Mouse (Mus musculus): ENCODE measurements around the gene Nhlrc2.

Gene Nhlrc2

GRCm38 (mm10) chr19:56565358-56565757, 17.3 kb downstream of the Nhlrc2 start:
- no peak for DNase-seq (ENCODE audit: low spot score)

DNA sequence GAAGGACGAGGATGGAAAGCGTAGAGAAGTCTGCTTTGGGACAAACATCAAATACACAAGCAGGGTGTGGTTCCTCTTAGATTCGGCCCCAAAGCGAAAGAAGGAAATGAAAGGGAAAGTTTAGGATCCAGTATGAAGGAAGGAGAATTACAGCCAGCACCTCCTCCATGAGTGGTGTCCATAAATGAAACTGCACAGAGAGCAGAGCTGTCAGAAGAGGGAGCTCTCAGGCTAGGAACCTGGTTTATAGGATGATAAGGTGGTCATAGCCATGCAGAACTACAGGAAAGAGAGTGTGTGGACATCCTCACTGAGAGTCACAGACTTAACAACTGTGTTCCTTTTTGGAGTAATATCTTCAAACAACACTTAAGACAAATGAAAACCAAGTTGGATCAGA, 18.0 kb downstream of the Nhlrc2 start:
- no peak for DNase-seq (ENCODE audit: low spot score)

DNA sequence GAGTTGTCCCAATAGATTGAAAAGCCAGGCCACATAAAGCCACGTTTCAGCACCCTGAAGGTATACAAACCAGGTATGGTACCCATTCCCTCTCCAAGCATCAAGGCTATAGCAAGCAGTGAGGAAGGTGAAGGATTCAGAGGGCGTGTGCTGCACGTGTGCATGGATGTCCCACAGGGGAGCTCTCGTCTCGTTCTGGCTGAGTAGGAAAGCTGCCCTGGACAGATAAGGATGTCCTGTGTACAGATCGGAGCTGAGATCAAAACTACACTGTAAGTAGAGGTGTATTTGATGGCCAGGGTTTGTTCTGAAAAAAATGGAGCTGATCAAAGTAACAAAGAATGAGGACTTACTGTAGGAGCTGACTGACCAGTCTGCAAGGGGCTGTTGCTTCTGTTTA, 18.9 kb downstream of the Nhlrc2 start:
- no peak for DNase-seq (ENCODE audit: low spot score)

DNA sequence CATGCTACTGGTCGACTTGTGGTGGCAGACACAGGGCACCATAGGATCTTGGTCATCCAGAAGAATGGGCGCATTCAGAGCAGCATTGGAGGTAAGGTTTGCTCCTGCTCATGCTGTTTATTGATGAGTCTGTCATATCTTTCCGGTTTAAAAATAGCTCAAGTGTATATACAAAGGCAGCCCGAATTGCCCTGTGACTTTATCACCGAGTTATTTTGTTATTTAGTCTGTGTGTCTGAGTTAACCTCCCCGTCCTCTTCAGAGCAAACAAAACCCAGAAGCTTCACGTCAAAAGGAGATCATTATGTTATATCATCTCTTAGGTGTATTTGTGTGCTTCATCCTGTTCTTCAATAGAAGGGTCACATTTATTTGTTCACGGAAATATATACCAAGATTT, 22.7 kb downstream of the Nhlrc2 start:
- no peak for DNase-seq (ENCODE audit: low spot score)

- no peak for DNase-seq (ENCODE audit: low spot score)
Measured at GRCm38 (mm10) chr19:56571234-56571633, 23.2 kb downstream of the Nhlrc2 start.

DNA sequence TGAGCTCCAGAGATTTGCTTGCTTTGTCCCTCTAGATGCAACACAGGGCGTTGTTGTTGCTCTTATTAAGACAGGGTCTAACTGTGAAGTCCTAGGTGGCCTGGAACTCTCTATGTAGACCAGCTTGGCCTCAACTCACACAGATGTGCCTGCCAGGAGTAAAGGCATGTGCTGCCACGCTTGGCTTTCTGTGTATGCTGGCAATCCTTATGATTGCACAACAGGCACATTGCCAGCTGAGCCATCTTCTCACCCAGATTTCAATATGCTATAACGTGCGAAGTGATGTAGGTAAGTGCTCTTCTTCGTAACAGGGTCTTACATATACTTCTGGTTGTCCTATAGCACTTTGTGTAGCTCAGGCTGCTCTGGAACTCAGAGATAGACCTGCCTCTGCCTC, 23.9 kb downstream of the Nhlrc2 start:
- no peak for DNase-seq (ENCODE audit: low spot score)

DNA sequence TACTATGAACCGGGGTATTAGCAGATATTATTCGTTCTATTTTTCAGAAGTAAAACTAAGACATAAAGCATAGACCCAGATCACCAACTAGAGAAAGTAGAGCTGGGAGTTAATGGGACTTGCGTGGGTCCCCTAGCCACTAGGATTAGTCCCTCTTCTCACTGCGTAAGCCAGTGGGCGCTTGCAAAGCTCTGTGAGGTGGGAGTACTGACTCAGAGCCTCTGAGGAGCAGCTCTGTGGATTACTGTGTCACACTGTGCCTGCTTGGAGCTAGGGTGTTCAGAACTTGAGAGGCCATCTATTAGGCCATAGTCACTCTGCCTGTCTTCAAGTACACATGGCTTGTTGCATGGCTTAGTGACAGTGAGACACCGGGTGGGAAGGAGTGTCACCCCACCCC, 25.1 kb downstream of the Nhlrc2 start:
- no peak for DNase-seq (ENCODE audit: low spot score)

GRCm38 (mm10) chr19:56577801-56578200, 29.7 kb downstream of the Nhlrc2 start:
- no peak for DNase-seq (ENCODE audit: low spot score)

- no peak for DNase-seq (ENCODE audit: low spot score)
Measured at GRCm38 (mm10) chr19:56581981-56582380, 33.9 kb downstream of the Nhlrc2 start.

GRCm38 (mm10) chr19:56583785-56584184, 35.7 kb downstream of the Nhlrc2 start:
- no peak for DNase-seq (ENCODE audit: low spot score)

GRCm38 (mm10) chr19:56584288-56584687, 36.2 kb downstream of the Nhlrc2 start:
- no peak for DNase-seq (ENCODE audit: low spot score)

- DNase-seq (ENCODE audit: low spot score): no peak
Measured at GRCm38 (mm10) chr19:56586320-56586719, 38.3 kb downstream of the Nhlrc2 start.

- no peak for DNase-seq (ENCODE audit: low spot score)
Measured at GRCm38 (mm10) chr19:56588205-56588626, 40.2 kb downstream of the Nhlrc2 start.

DNA sequence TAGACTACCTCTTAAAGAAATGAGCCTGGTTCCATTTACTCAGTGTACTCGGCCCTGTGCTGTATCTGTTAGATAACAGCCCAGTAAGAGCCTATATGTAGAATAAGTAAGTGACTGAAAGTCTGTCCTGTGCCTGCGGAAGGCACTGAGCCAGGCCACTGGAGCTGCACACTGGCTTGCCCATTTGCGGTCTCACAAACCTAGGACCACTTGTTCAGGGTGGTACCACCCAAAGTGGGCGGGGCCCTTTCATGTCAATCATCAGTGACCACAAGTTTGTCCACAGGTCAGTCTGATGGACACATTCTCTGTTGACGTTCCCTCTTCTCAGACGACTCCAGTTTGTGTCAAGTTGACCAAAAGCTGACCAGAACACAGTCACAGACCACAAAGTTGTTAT, 40.9 kb downstream of the Nhlrc2 start:
- no peak for DNase-seq (ENCODE audit: low spot score)

GRCm38 (mm10) chr19:56589455-56589854, 41.4 kb downstream of the Nhlrc2 start:
- DNase-seq (ENCODE audit: low spot score): no peak

DNA sequence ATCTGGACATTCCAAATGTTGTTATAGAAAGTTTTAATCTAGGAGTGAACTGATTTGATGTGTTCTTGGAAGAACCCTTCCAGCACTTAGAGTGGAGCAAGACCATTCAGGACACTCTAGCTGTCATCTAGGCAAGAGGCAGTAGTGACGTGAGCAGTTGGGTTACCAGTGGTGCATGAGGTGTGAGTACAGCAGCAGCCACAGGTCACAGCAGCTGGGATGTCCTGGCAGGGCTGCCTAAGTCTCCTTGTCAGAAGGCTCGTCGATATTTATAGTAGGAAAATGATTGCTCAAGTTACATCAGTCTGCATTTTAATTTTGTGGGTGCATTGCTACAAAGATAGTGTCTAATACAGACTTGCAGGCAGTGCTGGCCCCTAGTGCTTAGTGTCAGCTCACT, 42.2 kb downstream of the Nhlrc2 start:
- no peak for DNase-seq (ENCODE audit: low spot score)

DNA sequence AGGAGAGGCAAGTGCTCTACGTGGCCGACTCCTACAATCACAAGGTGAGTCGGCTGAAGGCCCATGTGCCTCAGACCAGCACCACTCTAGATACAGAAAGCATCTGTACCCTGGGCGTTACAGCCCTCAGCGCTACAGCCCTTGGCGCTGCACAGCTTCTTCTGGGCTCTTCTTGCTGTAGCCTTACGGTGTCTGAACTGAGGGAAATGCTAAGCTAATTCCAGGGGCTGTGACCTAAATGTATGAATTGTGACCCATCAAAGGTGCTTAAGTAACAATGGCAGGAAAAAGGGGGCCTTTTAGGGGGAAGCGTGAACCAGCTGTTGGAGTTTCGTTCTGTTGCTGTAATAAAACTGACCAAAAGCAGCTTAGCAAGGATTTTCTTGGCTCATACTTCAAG, 44.4 kb downstream of the Nhlrc2 start:
- no peak for DNase-seq (ENCODE audit: low spot score)

GRCm38 (mm10) chr19:56599996-56600395, 51.9 kb downstream of the Nhlrc2 start:
- no peak for DNase-seq (ENCODE audit: low spot score)

DNA sequence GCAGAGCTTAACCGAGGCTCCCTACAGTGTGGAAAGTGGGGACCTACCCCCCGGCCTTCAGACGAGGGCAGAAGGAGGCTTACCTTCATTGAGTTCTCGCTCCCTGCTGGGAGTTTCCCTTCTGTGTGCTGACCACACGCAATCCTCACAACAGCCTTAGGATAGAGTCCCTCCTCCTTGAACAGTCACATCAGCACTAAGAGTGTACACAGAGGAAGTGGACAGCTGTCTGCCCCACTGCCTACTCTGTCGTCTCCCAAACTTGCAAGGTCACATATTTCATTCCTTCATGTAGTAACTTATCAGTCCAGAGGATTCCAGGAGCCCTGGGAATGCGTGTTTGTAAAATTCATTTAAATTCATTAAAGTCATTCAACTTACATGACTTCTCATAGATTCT, 52.7 kb downstream of the Nhlrc2 start:
- DNase-seq (ENCODE audit: low spot score): peak; percentile 49

- DNase-seq (ENCODE audit: low spot score): peak; percentile 87
Measured at GRCm38 (mm10) chr19:56601901-56602347, 53.9 kb downstream of the Nhlrc2 start.

DNA sequence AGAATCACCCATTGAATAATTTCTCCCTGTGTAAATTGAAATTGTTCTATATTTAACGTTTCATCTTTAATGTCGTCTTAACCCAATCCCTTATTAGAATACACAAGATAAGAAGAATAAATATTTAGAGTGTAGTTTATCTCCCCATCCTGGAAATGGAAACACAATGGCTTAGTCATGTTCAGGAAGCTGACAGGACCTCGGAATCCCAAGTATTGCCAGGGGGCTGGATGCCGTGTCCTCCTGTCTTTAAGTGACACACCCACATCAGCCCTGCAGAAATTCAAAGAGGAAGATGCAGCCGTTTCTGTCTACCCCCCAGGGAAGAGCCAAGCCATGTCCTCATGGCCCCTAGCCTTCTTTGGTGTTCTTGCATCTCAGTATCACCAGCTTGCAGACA, 60.9 kb downstream of the Nhlrc2 start:
- no peak for DNase-seq (ENCODE audit: low spot score)

GRCm38 (mm10) chr19:56614131-56614530, 66.1 kb downstream of the Nhlrc2 start:
- DNase-seq (ENCODE audit: low spot score): no peak

DNA sequence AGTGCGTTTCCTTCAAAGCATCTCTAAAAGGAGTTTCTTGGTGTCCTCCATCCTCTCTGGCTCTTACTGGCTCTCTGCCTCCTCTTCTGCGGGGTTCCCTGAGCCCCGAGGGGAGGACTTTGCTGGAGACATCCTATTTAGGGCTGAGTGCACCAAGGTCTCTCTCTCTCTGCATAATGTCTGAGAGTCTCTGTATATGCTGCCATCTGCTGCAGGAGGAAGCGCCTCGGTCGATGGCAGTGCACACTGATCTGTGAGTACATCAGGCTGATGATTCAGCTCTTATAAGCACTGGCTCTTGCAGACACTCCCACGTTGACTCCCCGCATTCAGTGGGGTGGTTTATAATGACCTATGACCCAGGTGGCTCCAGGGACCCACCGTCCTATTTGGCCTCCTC, 70.8 kb downstream of the Nhlrc2 start:
- DNase-seq (ENCODE audit: low spot score): no peak

DNA sequence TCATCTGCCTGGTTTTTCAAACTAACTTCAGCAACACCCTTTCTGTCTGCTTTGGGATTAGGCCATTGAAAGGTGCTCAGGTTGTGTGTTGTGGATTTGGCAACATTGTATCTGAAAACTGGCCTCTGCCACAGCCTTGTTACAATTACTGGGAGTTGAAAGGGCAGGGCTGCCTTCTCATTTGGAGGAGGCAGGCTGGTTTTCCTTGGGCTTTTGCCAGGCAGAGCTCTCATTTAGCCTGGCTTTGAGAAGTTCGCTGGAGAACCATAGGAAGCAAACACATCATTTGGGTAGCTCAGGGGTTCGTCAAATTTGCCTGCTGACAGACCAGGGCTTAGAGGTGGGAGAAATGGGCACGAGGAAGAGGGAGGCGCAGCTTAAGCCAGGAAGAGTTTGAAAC, 71.5 kb downstream of the Nhlrc2 start:
- DNase-seq (ENCODE audit: low spot score): no peak

- no peak for DNase-seq (ENCODE audit: low spot score)
Measured at GRCm38 (mm10) chr19:56621876-56622275, 73.8 kb downstream of the Nhlrc2 start.

All from yolk sac, embryonic 10.5 days (tissue).